Mouse (Mus musculus) small intestine, adult 2 months (tissue): ENCODE measurements around the gene Map4k5. TPM values are rescaled to one million over a fixed set of nuclear protein-coding genes. Genes with fewer than 3 reads are reported as not detected.

Source experiments
- H3K27ac ChIP-seq: fragments of 200-500 bp; 2 replicates; pipeline ENCODE4 v1.5.1; 2012; ENCODE audit warnings: low read depth, low read length, control low read depth, inconsistent platforms; ENCODE audit not compliant: insufficient read depth
- H3K27me3 ChIP-seq: fragments of 200-500 bp; 2 replicates; pipeline ENCODE4 v1.6.1; 2012; ENCODE audit warnings: mild to moderate bottlenecking, moderate library complexity, low read length, inconsistent platforms; ENCODE audit not compliant: control insufficient read depth, insufficient read depth
- H3K36me3 ChIP-seq: fragments of 200-500 bp; 2 replicates; pipeline ENCODE4 v1.6.1; 2012; ENCODE audit warnings: mild to moderate bottlenecking, low read length, control low read depth, inconsistent platforms; ENCODE audit not compliant: control insufficient read depth, insufficient read depth
- H3K4me1 ChIP-seq: fragments of 200-500 bp; 2 replicates; pipeline ENCODE4 v1.6.1; 2012; ENCODE audit warnings: low read length, inconsistent platforms, mixed read lengths; ENCODE audit not compliant: control insufficient read depth, insufficient read depth, insufficient read length
- H3K4me3 ChIP-seq: fragments of 200-500 bp; 2 replicates; pipeline ENCODE4 v1.5.1; 2012; ENCODE audit warnings: low read depth, mild to moderate bottlenecking, control low read depth, inconsistent platforms, low read length, moderate library complexity
- CTCF ChIP-seq: fragments of 200-500 bp; IDR thresholded peaks from 2 replicates; pipeline ENCODE4 v1.5.1; 2012; ENCODE audit warnings: low read depth, mild to moderate bottlenecking, control low read depth, inconsistent platforms, low read length, moderate library complexity, mixed read lengths; ENCODE audit not compliant: insufficient replicate concordance, insufficient read length; ENCODE audit errors: extremely low read depth
- POLR2A ChIP-seq: fragments of 200-500 bp; IDR thresholded peaks from 2 replicates; pipeline ENCODE4 v1.6.1; 2012; ENCODE audit warnings: low read depth, mild to moderate bottlenecking, control low read depth, inconsistent platforms, low read length, moderate library complexity
- WGBS: fragments of 180-500 bp; shearing (Covaris S2); methylation state at CpG from one replicate; pipeline ENCODE4 v1.1.7; 2018; 5-methylcytosine and 5-hydroxymethylcytosine counted together
- polyA plus RNA-seq: library from polyadenylated mRNA; depleted of rRNA; stranded (reverse); fragments of >200 nt; gene quantifications from 2 replicates; pipeline ENCODE4 v1.2.3, GENCODE M21; 2012

Gene Map4k5
- polyA plus RNA-seq, 1 experiment = 5.1 TPM

DNA sequence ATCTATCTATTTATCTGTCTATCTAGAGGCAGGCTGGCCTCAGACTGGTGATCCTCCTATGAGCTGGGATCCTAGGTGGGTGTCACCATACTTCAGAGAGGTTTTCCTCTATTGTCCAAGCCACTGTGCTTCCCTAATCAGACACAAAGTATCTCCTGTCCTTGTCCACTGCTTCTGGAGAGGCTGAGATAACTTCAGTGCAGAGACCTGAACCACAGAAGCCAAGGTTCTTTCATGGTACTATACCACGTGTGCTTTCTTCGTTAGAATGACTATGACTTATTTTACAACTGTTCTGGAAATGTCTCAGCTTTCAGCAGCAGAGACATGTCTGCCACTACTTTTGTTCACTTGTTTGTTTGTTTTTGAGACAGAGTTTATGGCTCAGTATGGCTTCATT, 124.2 kb downstream of the Map4k5 start:
- Histone ChIP-seq H3K4me1 (peaks cover 5% of the 10 kb centered on the region; the same call in 1 of the 2 replicates), H3K36me3 (no peaks in the 10 kb centered on the region), H3K27me3 (no peaks in the 10 kb centered on the region), H3K27ac (no peak overlapping the region), H3K4me3 (no peak overlapping the region)
- WGBS = 87% methylated on average over 2 of the region's 2 CpGs
- TF ChIP-seq POLR2A (no peak), CTCF (no peak)

DNA sequence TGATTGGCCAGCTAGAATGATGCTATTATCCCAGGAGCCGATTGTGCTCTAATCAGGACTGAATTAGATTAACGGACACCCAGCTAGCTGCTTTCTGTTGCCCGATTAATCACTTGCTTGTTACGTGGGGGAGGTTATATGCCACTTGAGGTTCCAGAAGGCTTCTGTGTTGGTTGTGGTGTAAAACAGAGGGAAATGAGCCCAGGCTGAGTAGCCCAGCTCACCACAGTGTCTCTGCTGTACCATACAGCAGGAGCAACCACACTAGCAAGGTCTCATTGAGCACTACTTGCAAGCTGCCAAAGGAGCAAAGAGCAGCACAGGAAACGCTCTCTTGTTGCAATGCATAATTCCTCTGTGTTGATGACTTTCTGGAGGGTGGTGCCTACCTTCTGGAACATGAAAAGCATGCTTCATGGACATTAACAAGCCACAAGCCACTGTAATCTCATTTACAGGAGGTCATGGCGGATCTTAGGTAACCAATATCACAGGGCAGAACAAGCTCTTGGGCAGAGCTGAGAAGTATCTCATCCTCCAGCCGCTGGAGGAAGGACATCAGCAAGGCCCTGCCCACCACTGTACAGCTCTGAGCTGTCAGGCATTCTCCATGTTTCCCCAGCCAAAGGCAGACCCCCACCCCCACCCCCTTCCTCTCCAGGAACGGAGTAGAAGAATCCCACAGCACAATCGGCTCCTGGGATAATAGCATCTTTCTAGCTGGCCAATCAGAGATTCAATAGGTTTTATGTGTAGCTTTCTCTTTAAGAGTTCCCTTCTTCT, 125.3 kb downstream of the Map4k5 start:
- TF ChIP-seq POLR2A (no peak), CTCF (no peak)
- H3K4me1 ChIP-seq = peaks cover 5% of the 10 kb centered on the region; the same call in 1 of the 2 replicates
- 71% methylated on average over 9 of the region's 9 CpGs for WGBS
- no peaks in the 10 kb centered on the region for H3K27me3 ChIP-seq
- H3K27ac ChIP-seq = no peak overlapping the region
- no peak overlapping the region for H3K4me3 ChIP-seq
- no peaks in the 10 kb centered on the region for H3K36me3 ChIP-seq

DNA sequence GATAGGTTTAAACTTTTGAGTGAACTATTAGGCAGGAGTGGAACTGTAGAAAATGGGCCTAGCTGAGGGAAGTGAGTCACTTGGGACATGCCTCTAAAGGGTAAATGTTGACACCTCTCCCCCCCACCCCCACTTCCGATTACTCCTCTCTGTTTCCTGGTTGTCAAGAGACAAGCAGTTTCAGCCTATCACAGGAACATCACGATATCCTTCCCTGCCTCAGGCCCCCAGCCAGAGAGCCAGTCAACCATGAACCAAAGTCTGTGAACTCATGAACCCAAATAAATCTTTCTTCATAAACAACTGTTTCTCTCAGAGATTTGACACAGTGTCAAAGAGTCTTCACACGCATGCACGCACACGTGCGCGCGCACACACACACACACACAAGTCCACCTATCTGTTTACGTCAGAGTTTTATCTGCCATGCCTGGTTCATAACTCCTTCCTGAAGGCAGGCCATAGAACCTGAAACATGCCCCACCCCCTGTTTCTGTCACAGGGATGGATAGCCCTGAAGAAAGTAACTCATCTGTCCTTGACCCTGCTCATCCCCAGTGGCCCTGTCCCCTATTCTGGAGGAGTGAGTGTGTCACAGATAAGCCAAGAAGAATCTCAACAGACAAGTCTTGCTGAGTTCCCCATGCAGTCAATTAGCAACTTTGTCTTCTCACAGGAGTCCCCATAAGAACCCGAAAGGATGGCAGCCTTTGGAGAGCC, 126.7 kb downstream of the Map4k5 start:
- H3K4me3 ChIP-seq = no peak overlapping the region
- H3K36me3 ChIP-seq = no peaks in the 10 kb centered on the region
- WGBS = 80% methylated on average over 10 of the region's 10 CpGs
- no peak overlapping the region for H3K27ac ChIP-seq
- H3K4me1 ChIP-seq = peaks cover 5% of the 10 kb centered on the region; the same call in 1 of the 2 replicates
- no peak for TF ChIP-seq CTCF
- no peak for TF ChIP-seq POLR2A
- H3K27me3 ChIP-seq = no peaks in the 10 kb centered on the region

DNA sequence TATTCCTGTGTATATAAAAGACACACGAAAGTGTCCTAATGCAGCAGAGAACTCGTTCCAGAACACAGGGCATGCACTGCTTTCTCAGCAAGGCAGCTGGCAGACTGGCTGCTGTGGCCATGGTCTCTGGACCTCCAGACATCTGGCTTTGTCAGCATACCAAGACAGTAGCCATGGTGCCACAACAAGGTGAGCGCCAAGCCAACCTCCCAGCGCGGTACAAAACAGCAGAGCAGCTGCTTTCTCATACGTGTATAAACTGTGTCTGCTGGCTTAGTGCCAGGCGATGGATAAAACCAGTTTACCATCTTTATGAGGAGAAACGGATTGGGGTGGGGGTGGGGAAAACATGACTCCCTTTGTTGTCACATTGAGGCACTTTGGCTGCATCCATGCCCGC, 127.5 kb downstream of the Map4k5 start:
- no peaks in the 10 kb centered on the region for H3K36me3 ChIP-seq
- H3K27ac ChIP-seq = no peak overlapping the region
- 37% methylated on average over 9 of the region's 9 CpGs for WGBS
- TF ChIP-seq CTCF (no peak), POLR2A (no peak)
- peaks cover 5% of the 10 kb centered on the region; the same call in 1 of the 2 replicates for H3K4me1 ChIP-seq
- no peaks in the 10 kb centered on the region for H3K27me3 ChIP-seq
- no peak overlapping the region for H3K4me3 ChIP-seq

DNA sequence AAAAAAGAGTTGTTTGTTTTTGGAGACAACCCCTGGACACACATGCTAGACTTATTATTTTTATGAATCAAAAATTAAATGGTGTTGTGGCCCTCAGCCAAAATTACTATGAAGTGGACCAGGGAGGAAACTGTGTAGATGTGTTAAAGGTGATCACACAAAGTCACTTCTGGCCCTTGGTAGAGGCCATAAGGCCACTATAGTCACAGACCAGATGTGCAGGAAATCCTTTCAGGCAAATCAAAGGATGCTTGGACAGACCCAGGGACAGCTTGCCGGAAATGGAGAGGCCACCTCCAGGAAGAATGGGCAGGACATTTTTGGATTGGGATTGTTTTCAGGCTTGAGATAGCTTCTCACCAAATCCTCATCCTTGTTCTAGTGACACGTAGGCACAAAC, 131.4 kb downstream of the Map4k5 start:
- Histone ChIP-seq H3K4me3 (no peak overlapping the region), H3K36me3 (no peaks in the 10 kb centered on the region), H3K4me1 (peaks cover 8% of the 10 kb centered on the region; the same call in 1 of the 2 replicates), H3K27ac (no peak overlapping the region), H3K27me3 (no peaks in the 10 kb centered on the region)
- TF ChIP-seq CTCF (no peak), POLR2A (no peak)
- 89% methylated on average over 2 of the region's 2 CpGs for WGBS

DNA sequence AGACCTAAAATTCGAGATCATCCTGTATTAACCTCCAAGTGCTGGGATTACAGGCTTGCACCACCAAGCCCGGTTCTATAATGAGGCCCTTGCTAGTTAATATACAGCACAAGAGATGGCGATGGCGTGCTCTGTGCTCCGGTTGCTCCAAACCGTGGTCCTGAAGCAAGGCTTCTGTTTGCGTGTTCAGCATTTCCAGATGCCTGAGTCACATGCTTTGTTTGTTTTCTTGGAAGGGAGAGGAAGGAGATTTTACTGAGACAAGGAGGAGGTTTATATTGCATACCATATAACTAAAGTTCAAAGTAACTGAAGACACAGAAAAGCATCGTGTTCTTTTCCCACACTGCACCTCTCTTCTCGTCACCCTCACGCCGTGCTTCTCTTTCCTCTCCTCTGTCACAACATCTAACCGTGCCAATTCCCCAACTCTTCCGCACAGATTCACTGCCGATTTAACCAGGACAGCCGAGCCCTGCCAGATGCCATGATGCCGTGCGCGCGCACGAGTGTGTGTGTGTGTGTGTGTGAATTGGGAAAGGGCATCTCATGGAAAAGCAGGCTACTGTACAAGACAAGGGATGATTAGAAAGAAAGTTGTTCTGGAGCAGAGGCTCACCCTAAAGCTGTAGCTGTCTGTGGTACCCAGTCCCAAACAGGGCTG, 132.1 kb downstream of the Map4k5 start:
- WGBS = 59% methylated on average over 20 of the region's 20 CpGs
- Histone ChIP-seq H3K36me3 (no peaks in the 10 kb centered on the region), H3K4me3 (no peak overlapping the region), H3K27ac (0 out of 2 replicates have a peak overlapping the region, but pooled peaks have one; percentile 15), H3K27me3 (no peaks in the 10 kb centered on the region), H3K4me1 (peaks cover 6% of the 10 kb centered on the region; the same call in 1 of the 2 replicates)
- TF ChIP-seq CTCF (no peak), POLR2A (no peak)
